Mouse (Mus musculus) lung, embryonic 14.5 days (tissue): ENCODE measurements at regions not wholly inside any gene's neighbourhood (a gene's known extent, or its start where the extent isn't known, plus 50 kb on each side); places are given as distances from the start of the nearest gene placed in this dataset.

Experiments
- ATAC-seq: fragments of 200-750 bp; cut with Nextera tagmentation; 2 replicates; pipeline ENCODE4 v1.8.0; 2017; ENCODE audit warnings: mild to moderate bottlenecking, moderate TSS enrichment, moderate library complexity; ENCODE audit not compliant: insufficient read depth
- DNase-seq: peaks from one replicate; pipeline ENCODE4 v3.0.0-alpha.2; 2015
- H3K27ac ChIP-seq: fragments of 300-500 bp; sonication (generic); 2 replicates; pipeline ENCODE4 v1.5.1; 2014; ENCODE audit warnings: low read depth, mild to moderate bottlenecking, moderate library complexity
- H3K27me3 ChIP-seq: fragments of 300-500 bp; sonication (generic); 2 replicates; pipeline ENCODE4 v1.6.1; 2014; ENCODE audit warnings: low read length, control low read depth; ENCODE audit not compliant: insufficient read depth
- H3K36me3 ChIP-seq: fragments of 300-500 bp; sonication (generic); 2 replicates; pipeline ENCODE4 v1.6.1; 2014; ENCODE audit warnings: control low read depth; ENCODE audit not compliant: insufficient read depth
- H3K4me1 ChIP-seq: fragments of 300-500 bp; sonication (generic); 2 replicates; pipeline ENCODE4 v1.6.1; 2014; ENCODE audit warnings: antibody characterized with exemption, control low read depth; ENCODE audit not compliant: insufficient read depth
- H3K4me2 ChIP-seq: fragments of 300-500 bp; sonication (generic); 2 replicates; pipeline ENCODE4 v1.6.1; 2014; ENCODE audit warnings: mild to moderate bottlenecking
- H3K4me3 ChIP-seq: fragments of 300-500 bp; sonication (generic); 2 replicates; pipeline ENCODE4 v1.5.1; 2014; ENCODE audit warnings: low read depth, low read length
- H3K9ac ChIP-seq: fragments of 300-500 bp; sonication (generic); 2 replicates; pipeline ENCODE4 v1.6.1; 2014
- H3K9me3 ChIP-seq: fragments of 300-500 bp; sonication (generic); 2 replicates; pipeline ENCODE4 v1.6.1; 2016; ENCODE audit warnings: low read depth, low read length, control low read depth
- CTCF ChIP-seq: IDR thresholded peaks from 2 replicates; pipeline ENCODE4 v1.5.1; 2016; ENCODE audit warnings: antibody characterized with exemption, low read depth
- WGBS: fragments of 180-500 bp; shearing (Covaris S2); extraction: QIAGEN DNeasy Blood & Tissue Kit; methylation state at CpG from one replicate; pipeline ENCODE4 v1.1.7; 2014; 5-methylcytosine and 5-hydroxymethylcytosine counted together

DNA sequence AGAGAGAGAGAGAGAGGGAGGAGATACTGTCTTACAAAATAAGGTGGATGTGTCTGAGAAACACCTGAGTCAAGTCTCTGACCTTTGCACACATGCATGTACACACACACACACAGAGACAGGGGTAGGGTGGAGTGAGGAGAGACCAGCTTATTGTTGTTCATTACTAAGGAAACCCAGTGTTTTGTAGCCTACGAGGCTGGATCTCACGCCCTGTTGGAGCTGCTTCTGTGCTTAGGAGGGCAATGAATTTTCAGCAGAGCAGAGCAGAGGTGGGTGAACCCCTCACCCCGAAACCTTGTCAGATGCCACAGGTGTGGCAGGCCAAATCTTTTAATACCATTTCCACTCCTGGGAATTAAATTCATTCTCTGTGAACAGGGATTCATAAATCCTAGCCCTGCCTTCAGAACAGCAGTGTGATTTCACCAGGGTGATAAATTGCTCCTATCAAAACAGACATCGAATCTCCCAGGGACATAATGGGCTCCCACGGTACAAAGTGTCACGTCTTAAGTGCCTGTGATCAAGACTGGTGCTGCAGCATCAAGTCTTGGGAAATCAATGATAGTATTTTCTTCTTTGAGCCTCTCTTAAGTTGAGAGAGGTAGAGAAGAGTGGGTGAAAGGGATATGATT, 175.3 kb upstream of the Id2 start:
- Histone ChIP-seq H3K4me3 (no peak overlapping the region), H3K36me3 (no peaks in the 10 kb centered on the region), H3K9me3 (no peaks in the 10 kb centered on the region), H3K4me1 (no peaks in the 10 kb centered on the region), H3K4me2 (no peak overlapping the region), H3K9ac (no peak overlapping the region), H3K27me3 (no peaks in the 10 kb centered on the region), H3K27ac (no peak overlapping the region)
- TF ChIP-seq CTCF, result no peak
- 32% methylated on average over 6 of the region's 6 CpGs for WGBS
- DNase-seq, result no peak
- no peak for ATAC-seq

DNA sequence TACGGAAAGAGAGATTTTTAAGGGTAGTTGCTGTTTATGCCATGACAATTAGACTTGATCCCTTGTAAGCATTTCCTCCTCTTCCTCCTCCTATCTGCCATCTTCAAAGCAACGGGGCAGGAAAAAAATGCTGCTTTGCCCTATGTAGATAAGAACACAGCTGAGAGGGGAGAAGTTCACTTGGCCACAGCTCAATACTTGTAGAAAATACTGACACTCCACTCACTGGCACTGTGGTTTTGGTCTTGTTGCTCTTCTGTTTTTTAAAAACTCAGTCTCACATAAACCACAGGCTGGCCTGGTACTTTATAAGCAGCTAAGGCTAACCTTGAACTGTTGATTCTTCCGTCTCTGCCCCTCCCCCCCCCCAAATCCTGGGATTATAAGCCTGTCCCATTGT, 172.9 kb upstream of the Id2 start:
- ATAC-seq (no peak), DNase-seq (no peak)
- Histone ChIP-seq H3K9ac (no peak overlapping the region), H3K4me1 (peaks cover 8% of the 10 kb centered on the region), H3K4me2 (no peak overlapping the region), H3K36me3 (no peaks in the 10 kb centered on the region), H3K4me3 (no peak overlapping the region), H3K27ac (no peak overlapping the region; the same call in 1 of the 2 replicates), H3K27me3 (no peaks in the 10 kb centered on the region), H3K9me3 (no peaks in the 10 kb centered on the region)
- WGBS, result 28% methylated on average over 3 of the region's 3 CpGs
- no peak for TF ChIP-seq CTCF

DNA sequence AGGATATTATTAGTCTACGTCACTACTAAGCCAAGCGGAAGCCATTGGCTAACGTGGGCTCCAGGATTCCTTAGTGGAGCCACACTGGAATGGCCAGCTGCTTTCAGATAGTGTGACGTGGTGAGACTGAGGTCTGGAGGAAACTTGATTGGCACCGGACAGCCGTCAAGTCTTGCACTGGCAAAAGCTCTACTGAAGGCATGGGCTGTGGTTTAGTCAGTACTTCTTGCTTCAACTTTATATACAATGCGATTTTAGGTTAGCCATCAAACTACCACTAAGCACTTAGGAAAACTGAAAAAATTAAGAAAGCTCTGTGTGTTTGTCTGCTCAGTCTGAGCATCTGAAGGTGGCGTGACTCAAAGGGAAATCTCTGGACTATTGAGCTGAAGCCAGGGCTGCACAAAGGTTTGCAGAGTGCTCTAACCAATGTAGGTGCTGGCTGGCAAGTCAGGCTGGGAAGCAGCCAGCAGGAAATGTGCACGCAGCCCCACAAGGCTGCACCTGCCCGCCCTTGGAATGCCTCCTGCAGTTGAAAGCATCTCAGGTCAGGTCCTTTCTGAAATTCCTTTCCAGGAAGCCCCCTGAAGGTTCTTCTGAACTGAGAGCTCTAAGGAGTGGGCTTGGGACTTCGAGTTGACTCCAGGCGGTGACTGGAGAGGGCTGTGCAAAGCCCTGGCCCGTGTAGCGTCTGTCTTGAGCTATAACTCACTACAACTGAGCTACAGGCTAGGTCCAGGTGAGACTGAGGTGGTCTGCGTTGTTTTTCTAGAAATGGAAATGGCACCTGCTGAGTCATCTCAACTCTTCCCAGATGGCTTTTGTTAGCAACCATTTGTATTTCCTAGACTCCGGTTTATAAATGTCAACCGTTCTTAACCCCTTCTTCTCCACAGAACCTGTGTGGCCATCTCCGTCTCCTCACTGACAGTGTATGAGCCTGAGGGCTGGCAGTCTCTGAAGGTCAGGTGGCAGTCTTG, 172.2 kb upstream of the Id2 start:
- no peak for TF ChIP-seq CTCF
- peaks cover 8% of the 10 kb centered on the region for H3K4me1 ChIP-seq
- 53% methylated on average over 18 of the region's 18 CpGs for WGBS
- H3K36me3 ChIP-seq, result no peaks in the 10 kb centered on the region
- no peaks in the 10 kb centered on the region for H3K27me3 ChIP-seq
- H3K4me2 ChIP-seq, result no peak overlapping the region
- H3K27ac ChIP-seq, result peak overlapping the region; percentile 54
- ATAC-seq, result no peak
- no peak overlapping the region for H3K4me3 ChIP-seq
- H3K9ac ChIP-seq, result no peak overlapping the region
- H3K9me3 ChIP-seq, result no peaks in the 10 kb centered on the region
- DNase-seq, result peak; percentile 33

DNA sequence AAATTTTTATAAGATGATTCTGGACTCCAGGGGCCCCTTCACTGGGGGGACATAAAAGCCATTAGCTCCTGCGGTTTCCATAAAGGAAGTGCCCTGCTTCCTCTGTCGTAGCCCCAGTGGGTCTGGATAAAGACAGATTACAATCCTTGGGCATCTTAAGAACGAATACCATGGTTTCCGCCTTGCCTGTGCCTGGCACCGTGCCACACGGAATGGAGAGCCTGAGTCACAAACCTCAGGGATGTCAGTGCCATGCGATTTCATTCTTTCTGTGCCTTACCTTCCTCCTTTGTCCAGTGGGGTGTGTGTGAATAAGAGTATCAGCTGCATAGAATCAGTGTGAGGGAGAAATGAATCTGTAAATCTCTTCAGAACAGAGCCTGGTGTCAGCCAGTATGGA, 171.4 kb upstream of the Id2 start:
- peaks cover 8% of the 10 kb centered on the region for H3K4me1 ChIP-seq
- no peak for ATAC-seq
- no peak overlapping the region for H3K27ac ChIP-seq
- DNase-seq, result peak; percentile 56
- H3K4me3 ChIP-seq, result no peak overlapping the region
- no peak for TF ChIP-seq CTCF
- no peak overlapping the region for H3K4me2 ChIP-seq
- no peaks in the 10 kb centered on the region for H3K36me3 ChIP-seq
- H3K27me3 ChIP-seq, result no peaks in the 10 kb centered on the region
- no peak overlapping the region for H3K9ac ChIP-seq
- 70% methylated on average over 7 of the region's 7 CpGs for WGBS
- no peaks in the 10 kb centered on the region for H3K9me3 ChIP-seq

DNA sequence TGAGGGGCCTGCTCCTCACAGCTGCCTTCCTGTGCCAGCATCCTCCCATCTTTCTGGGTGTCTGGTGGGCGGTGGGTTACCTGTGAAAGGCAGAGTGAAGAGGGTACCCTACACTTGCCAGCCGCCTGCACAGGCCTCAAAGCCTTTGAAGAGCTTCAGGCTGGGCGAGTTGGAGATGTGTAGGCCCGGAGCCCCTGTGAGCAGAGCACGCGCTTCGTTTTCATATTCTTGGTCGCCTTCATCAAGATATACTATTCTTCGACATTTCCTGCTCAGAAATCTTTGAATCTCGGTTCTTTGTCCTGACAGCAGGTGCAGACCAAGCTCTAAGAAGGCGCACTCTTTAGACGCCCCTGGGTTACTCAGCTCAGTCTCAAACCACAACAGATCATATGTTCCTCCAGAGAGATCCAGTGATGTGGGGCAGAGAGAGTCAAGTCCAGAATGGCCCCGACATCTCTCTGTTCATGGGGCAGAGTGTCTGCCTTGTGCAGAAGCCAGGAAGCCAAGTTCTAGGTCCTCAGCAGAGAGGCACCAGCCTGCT, 170.7 kb upstream of the Id2 start:
- Histone ChIP-seq H3K4me1 (peaks cover 8% of the 10 kb centered on the region), H3K27ac (no peak overlapping the region), H3K4me2 (no peak overlapping the region), H3K9me3 (no peaks in the 10 kb centered on the region), H3K9ac (no peak overlapping the region), H3K4me3 (no peak overlapping the region), H3K36me3 (no peaks in the 10 kb centered on the region), H3K27me3 (no peaks in the 10 kb centered on the region)
- no peak for ATAC-seq
- 89% methylated on average over 13 of the region's 13 CpGs for WGBS
- no peak for TF ChIP-seq CTCF
- DNase-seq, result no peak

DNA sequence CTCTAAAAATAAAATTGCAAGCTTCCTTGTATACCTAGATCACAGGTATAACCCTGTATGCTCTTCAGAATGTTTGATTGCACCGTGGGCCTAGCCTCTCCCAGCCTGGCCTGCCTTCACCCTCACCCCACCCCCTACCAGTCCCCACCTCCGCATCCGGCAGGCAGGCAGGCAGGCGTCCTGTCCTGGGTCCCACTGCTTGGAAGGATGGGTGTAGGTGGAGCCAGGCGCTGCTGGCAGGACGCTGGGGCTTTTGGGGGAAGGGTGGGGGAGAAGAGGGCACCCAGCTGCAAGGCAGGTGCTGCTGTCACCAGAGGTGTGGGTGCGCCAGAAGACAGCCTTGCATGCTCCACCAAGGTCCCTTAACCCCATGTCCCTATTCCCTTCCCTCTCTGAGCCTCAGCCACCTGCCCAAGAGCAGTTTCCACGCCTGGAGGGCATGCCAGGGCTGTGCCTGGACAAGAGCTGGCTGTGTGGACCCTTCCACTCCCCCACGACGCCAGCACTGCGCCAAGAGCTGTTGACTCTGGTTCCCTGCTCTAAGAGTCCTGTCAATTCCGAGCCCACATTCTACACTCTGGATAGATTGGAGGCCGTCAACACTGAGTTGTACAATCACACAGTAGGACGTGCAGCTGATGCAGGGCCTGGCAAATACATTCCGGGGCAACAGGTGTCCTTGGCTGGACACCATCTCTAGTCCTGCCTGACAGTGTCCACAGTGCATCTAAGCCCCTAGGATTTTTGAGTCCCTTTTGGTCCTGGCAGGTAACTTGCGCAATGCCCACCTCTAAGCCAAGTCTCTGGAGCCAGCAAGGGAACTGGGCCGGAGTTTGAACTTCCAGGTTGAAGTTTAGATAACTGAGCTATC, 170.0 kb upstream of the Id2 start:
- no peak for TF ChIP-seq CTCF
- Histone ChIP-seq H3K4me3 (no peak overlapping the region), H3K9me3 (no peaks in the 10 kb centered on the region), H3K4me2 (no peak overlapping the region), H3K4me1 (peaks cover 8% of the 10 kb centered on the region), H3K27ac (no peak overlapping the region), H3K36me3 (no peaks in the 10 kb centered on the region), H3K27me3 (no peaks in the 10 kb centered on the region), H3K9ac (no peak overlapping the region)
- peak; percentile 50; the same call in 1 of the 2 replicates for ATAC-seq
- 50% methylated on average over 17 of the region's 17 CpGs for whole genome bisulfite sequencing
- no peak for DNase-seq
